Mouse (Mus musculus) Patski (cell line): ENCODE data around the gene Drg2. TPM values are rescaled to one million over a fixed set of nuclear protein-coding genes. Genes with fewer than 3 reads are reported as not detected.
"Not testable (repeated sequence)": the region's sequence is repeated elsewhere in the genome, so short reads cannot be mapped to it uniquely, and the experiment has no call there.

Experiments used
- ATAC-seq: fragments of 100-300 bp; one replicate; pipeline ENCODE4 v1.8.0; 2021
- CTCF ChIA-PET: fragments of 350-600 bp; sonication (Branson Sonifier 250); formaldehyde crosslinking; loops from one replicate; lab custom pipeline; 2022; ENCODE audit warnings: inconsistent platforms; lab: Charles Lee
- POLR2A ChIA-PET: fragments of 350-600 bp; sonication (Branson Sonifier 250); formaldehyde crosslinking; loops from one replicate; lab custom pipeline; 2022; ENCODE audit warnings: antibody characterized with exemption, inconsistent platforms; lab: Charles Lee
- DNase-seq: peaks from one replicate; pipeline ENCODE4 v3.0.0-alpha.2; 2011; ENCODE audit warnings: low read depth, low spot score
- H3K27me3 ChIP-seq: fragments of 371-371 bp; one replicate; pipeline ENCODE4 v1.5.1; 2021
- CTCF ChIP-seq: fragments of 100-300 bp; IDR thresholded peaks from one replicate; pipeline ENCODE4 v1.5.1; 2021
- in situ Hi-C: fragments of 300-500 bp; cut with MboI; formaldehyde crosslinking; loops from 3 replicates; pipeline ENCODE4 v1.11.1; 2018; ENCODE audit warnings: low pct_unique_long_range_greater_than_20kb, mixed read lengths
- polyA plus RNA-seq: library from polyadenylated mRNA; unstranded; gene quantifications from one replicate; pipeline ENCODE4 v1.2.3, GENCODE M21; 2021

Drg2 gene
- polyA plus RNA-seq, 1 experiment from 2014 or later, result 69.7 TPM

DNA sequence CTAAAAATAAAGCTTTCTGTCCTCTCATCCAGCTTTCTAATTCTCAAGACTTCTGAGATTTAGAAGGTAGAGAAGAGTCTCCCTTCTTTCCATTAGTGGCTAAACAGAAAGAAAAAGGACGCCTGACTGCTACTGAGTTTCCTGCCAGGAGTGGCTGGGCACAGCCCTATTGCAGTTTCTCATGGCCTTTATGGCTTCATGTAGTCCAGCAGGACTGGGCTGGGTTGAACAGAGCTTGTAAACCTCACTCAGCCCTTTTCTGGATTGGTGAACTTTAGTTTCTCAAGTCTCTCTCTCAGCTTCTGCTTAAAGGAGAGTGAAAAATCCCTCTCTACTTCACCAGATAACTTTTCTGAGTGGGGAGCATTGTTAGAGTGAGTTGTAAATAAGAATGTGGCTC is 28.0 kb upstream of the Drg2 start:
- POLR2A ChIA-PET, result no interaction called here
- no peaks in the 10 kb centered on the region for H3K27me3 ChIP-seq
- ATAC-seq (no peak), DNase-seq (no peak)
- CTCF ChIA-PET, result interaction anchor here (1.5 kb wide), 1 partner anchor 10 kb away, joined by 4 read pairs; no protein-coding TSS in a partner anchor
- in situ Hi-C loops, result no loop called here
- TF ChIP-seq CTCF, result no peak

- DNase-seq (no peak), ATAC-seq (no peak)
- no peak for TF ChIP-seq CTCF
- no peaks in the 10 kb centered on the region for H3K27me3 ChIP-seq
- in situ Hi-C loops, result no loop called here
- POLR2A ChIA-PET, result interaction anchor here (0.7 kb wide), 1 partner anchor 17 kb away, joined by 4 read pairs; no protein-coding TSS in a partner anchor
- CTCF ChIA-PET, result interaction anchor here (1.5 kb wide), 1 partner anchor 9 kb away, joined by 4 read pairs; no protein-coding TSS in a partner anchor
Observed at GRCm38 (mm10) chr11:60427628-60428027, 26.8 kb upstream of the Drg2 start.

DNA sequence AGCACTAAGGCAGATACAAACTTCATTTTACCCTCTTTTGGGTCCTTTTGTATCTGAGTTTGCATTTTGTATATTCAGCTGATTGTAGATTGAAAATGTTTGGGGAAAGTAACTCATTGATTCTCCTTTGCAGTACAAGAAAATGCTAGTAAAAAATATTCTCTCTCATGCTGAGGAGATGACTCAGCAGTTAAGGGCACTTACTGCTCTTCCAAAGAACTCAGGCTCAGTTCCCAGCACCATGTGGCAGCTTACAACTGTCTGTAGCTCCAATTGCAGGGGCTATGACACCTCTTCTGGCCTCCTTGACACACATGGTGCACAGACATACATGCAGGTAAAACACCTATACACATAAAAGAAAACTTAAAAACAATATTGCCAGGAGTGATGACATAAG is 20.9 kb upstream of the Drg2 start:
- ChIA-PET CTCF (no interaction called here), POLR2A (no interaction called here)
- in situ Hi-C loops, result no loop called here
- no peaks in the 10 kb centered on the region for H3K27me3 ChIP-seq
- no peak for TF ChIP-seq CTCF
- no peak for ATAC-seq
- no peak for DNase-seq

- CTCF ChIA-PET, result interaction anchor here (1.8 kb wide), 1 partner anchor 8 kb away, joined by 4 read pairs; no protein-coding TSS in a partner anchor
Observed at GRCm38 (mm10) chr11:60435133-60435532, 19.3 kb upstream of the Drg2 start.

DNA sequence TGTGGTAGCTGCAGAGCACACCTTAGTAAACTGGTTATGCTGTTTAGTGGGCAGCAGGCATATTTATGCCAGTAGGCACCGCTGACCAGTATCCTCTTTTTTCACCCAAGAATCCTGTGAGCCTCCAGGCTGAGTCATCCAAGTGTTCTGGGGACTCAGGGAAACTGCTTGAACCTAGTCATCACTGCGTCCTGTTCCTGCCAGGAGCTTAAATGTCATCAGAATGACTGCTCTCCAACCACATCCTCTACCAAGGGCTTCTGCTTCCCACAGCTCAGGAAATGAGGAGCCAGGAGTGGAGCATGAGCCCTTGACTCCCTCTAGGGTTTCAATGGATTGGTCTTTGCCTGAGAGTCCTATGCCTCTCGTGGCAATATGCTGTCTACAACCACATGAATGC is 17.8 kb upstream of the Drg2 start:
- POLR2A ChIA-PET, result no interaction called here
- in situ Hi-C loops, result no loop called here
- DNase-seq, result peak; percentile 46

More at GRCm38 (mm10) chr11:60435133-60435532, 19.3 kb upstream of the Drg2 start:
- no peaks in the 10 kb centered on the region for H3K27me3 ChIP-seq
- no peak for TF ChIP-seq CTCF
- DNase-seq (no peak), ATAC-seq (no peak)
- in situ Hi-C loops, result no loop called here
- POLR2A ChIA-PET, result no interaction called here

DNA sequence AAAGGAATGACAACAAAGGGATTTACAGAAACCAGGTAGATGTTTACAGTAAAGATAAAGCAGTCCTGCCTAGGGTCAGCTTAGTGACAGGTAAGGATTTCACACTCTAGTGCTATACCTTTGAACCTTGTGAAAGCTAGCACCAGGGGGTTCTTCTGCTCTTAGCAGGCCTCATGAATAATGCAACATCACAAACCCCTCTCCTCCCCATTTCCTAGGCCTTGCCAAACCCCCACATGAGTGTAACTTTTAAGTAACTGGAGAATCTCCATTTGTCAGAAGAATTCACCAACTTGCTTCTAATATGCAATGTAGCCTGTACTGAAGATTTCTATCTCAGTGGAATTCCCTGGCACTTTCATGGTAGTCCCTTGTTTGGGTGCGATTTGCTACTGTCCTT is 14.8 kb upstream of the Drg2 start:
- in situ Hi-C loops, POLR2A ChIA-PET, CTCF ChIA-PET, H3K27me3 ChIP-seq, ATAC-seq, DNase-seq: not testable (repeated sequence)

More for the DNA sequence above, 17.8 kb upstream of the Drg2 start:
- CTCF ChIA-PET, result interaction anchor here (1.8 kb wide), 1 partner anchor 10 kb away, joined by 4 read pairs; no protein-coding TSS in a partner anchor
- no peak for TF ChIP-seq CTCF
- ATAC-seq, result peak; percentile 39
- no peaks in the 10 kb centered on the region for H3K27me3 ChIP-seq

GRCm38 (mm10) chr11:60440176-60440575 is 14.2 kb upstream of the Drg2 start:
- CTCF ChIA-PET, result no interaction called here
- POLR2A ChIA-PET, result no interaction called here
- DNase-seq (no peak), ATAC-seq (no peak)
- H3K27me3 ChIP-seq, result no peaks in the 10 kb centered on the region
- in situ Hi-C loops, result no loop called here
- TF ChIP-seq CTCF, result no peak

GRCm38 (mm10) chr11:60442896-60443295 is 11.5 kb upstream of the Drg2 start:
- CTCF ChIA-PET, result no interaction called here
- no peak for ATAC-seq
- no peaks in the 10 kb centered on the region for H3K27me3 ChIP-seq

GRCm38 (mm10) chr11:60444007-60444406 is 10.4 kb upstream of the Drg2 start:
- TF ChIP-seq CTCF, result no peak
- DNase-seq (no peak), ATAC-seq (no peak)
- in situ Hi-C loops, result no loop called here
- ChIA-PET CTCF (no interaction called here), POLR2A (no interaction called here)
- H3K27me3 ChIP-seq, result no peaks in the 10 kb centered on the region

More at GRCm38 (mm10) chr11:60442896-60443295, 11.5 kb upstream of the Drg2 start:
- POLR2A ChIA-PET, result no interaction called here
- no peak for DNase-seq
- in situ Hi-C loops, result no loop called here
- TF ChIP-seq CTCF, result no peak

DNA sequence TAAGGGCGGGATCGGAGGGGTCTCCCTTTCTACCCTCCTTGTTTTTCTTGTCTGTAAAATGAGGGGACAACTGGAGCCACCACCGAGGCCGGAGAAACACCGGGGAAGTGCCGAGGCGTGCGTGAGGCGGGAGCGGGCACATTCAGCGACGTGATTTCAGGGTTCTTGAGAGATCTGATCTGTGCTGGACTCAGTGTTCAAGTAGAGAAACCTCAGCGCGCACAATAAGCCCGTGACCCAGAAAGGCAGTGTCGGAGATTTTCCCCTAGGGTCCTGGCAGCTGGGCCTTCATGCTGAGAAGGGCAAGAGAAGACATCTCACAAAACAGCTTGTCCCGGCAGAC is 325 bp downstream of the Drg2 start:
- ATAC-seq (no peak), DNase-seq (no peak)
- ChIA-PET POLR2A (no interaction called here), CTCF (interaction anchor here (1.3 to 2.9 kb wide), 2 partner anchors 10 kb away, joined by 3 to 6 read pairs; no protein-coding TSS in a partner anchor)
- in situ Hi-C loops, result no loop called here
- TF ChIP-seq CTCF, result no peak
- H3K27me3 ChIP-seq, result no peaks in the 10 kb centered on the region

GRCm38 (mm10) chr11:60457973-60458372 is 3.6 kb downstream of the Drg2 start:
- DNase-seq (no peak), ATAC-seq (no peak)
- H3K27me3 ChIP-seq, result no peaks in the 10 kb centered on the region
- in situ Hi-C loops, result no loop called here
- POLR2A ChIA-PET, result no interaction called here
- TF ChIP-seq CTCF, result no peak
- CTCF ChIA-PET, result no interaction called here

DNA sequence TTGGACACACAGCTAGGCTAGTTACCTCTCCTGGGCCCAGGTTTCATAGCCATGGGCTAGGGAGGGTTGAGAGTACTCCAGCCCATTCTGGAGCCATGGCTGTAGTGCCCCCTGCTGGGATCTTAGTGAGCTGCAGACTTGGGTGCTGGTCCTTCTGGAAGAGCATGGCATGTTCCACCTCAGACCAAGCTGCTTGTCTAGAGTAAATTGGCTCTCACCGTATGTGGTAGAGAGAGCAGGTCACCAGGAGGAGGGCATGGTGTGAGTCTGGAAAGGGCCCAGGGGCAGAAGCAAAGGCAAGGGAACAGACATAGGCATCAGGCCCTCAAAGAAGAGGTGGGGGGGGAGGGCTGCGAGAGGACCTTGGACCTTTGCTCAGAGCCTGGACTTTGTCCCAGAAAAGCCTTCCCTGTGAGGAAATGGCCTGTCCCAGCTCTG is 11.6 kb downstream of the Drg2 start:
- H3K27me3 ChIP-seq, result no peaks in the 10 kb centered on the region
- DNase-seq (no peak), ATAC-seq (no peak)
- ChIA-PET CTCF (interaction anchor here (1.0 kb wide), 1 partner anchor 60 kb away, joined by 3 read pairs; no protein-coding TSS in a partner anchor), POLR2A (no interaction called here)
- peak; percentile 74 for TF ChIP-seq CTCF
- in situ Hi-C loops, result no loop called here
